Mouse (Mus musculus): ENCODE measurements at regions not wholly inside any gene's neighbourhood (a gene's known extent, or its start where the extent isn't known, plus 50 kb on each side); places are given as distances from the start of the nearest gene placed in this dataset.

DNA sequence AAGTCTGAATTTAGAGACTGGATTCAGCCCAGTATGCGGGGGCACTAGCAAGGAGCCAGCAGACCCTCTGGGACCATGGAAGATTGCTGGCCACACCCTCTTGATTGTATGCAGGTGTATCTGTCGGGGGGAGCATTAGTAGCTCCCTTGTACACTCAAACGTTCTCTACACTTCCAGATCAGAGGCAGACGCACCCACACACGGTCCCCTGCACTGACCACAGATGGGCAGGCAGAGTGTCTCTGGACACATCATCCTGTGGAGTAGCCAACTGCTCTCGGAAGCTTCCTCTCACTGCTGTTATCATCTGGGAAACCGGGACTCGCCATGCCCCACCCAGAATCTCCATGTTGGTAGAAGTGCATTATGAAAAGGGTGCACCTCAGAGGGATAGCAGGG is 176.7 kb downstream of the Mycn start:
- no peak for DNase-seq

DNA sequence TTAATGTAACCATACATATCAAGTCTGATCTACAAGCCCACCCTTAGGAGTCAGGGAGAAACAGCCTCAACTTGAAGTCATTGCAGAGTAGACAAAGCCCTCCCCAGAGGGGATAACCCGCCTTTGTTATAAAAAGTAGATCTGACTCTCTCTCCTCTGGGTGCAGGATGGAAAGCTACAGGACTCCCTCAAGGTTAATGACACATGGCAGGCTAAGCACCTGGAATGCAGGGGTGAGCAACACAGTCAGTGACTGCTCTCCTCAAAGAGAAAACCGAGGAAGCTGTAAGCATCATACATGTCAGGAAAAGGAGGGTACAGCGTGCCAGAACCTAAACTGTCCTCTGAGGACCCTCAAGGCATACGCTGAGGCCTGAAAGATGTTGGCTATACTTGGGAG is 177.1 kb downstream of the Mycn start:
- DNase-seq: no peak

DNA sequence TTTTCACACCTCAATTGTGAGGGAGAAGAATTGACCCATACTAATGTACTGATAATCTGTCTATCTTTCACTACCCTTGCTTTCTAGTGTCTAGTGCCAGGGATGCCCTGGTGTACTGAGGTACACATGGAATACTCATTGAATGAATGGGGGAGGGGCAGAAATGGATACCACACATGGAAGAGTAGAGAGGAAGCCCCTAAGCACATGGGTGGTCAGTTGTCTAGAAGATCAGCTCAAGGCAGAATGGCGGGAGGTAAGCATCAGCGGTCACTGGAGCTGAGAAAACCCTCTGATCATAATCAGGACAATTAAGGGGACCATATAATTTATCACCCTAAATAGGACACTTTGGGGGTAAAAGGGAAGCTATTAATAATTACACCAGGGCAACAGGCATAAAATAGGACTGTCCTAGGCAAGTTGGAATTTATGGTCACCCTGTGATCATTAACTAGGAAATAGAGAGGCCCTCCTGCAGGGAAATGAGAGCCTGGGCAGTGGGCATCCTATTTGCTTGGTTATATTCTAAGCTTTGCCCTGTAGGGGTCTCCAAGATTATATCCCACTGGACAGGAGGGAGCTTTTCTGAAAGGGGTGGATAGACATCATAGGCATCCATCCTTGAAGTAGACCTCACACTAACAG is 185.3 kb downstream of the Mycn start:
- DNase-seq: no peak

DNA sequence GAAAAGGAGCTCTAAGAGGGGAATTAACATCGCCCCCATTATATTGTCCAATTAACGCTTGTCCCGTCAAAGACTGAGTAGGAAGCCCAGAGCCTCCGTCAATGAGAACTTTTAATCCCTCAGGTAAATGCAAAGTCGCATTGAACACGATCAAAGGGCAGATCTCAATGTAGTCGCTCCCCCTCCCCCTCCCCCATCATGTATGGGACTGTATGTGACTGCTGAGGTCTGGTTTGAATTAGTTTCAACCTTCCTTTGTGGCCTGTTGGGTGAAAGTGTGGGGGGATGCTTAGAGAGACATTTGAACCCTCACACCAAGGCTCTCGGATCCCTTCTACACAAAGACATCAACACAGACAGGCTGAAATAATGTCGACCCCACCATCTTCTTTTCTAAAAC is 187.9 kb downstream of the Mycn start:
- no peak for DNase-seq

DNA sequence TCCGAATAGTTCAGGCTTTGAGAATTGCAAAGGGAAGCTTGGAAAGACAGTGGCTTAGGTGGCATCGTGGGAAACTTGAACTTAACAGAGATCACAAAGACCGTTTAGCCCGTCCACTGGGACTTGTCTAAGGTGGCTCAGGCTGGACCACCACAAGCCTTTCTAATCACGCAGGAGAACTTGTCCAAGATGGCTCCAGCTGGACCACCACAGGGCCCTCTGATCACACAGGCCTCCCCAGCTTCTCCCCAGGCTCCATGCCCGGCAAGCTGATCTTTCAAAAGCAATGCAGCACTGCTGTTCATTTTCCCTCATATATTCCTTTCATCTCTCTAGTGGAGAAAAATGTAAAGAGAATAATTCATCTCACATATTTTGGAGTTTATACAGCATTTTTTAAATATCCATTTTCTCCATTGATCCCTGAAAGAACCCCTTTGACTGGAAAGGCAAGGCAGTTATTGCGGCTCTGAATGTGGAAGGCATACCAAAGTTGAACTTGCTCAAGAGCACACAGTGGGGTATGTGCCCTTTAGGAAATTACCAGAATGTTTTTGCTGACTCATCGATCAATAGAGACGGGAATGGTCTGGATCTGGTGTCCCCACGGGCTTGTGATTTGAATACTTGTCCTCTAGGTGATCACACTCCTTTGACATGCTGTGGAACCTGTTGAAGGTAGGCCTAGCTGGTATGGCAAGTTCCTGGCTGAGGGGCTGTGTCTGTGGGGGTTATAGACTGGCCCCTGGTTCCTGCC is 189.9 kb downstream of the Mycn start:
- no peak for DNase-seq

DNA sequence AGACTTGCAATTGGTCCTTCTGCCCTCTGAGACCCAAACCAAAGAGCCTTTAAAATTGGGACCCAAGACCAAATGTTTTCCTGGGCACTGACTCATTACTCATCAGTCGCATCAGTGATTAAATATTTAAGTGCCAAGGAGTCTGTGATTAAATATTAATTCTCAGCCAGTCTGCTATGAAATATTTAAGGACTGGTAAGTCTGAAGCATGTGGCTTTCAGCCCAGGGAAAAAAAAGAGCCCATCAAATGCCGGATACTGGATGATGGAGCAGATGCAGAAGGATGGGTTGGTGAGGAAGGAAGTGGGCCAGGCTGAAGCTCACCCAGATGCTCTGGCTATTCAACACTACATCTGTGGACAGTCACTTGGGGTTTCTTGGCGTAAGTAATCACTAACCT is 192.0 kb downstream of the Mycn start:
- DNase-seq: no peak

DNA sequence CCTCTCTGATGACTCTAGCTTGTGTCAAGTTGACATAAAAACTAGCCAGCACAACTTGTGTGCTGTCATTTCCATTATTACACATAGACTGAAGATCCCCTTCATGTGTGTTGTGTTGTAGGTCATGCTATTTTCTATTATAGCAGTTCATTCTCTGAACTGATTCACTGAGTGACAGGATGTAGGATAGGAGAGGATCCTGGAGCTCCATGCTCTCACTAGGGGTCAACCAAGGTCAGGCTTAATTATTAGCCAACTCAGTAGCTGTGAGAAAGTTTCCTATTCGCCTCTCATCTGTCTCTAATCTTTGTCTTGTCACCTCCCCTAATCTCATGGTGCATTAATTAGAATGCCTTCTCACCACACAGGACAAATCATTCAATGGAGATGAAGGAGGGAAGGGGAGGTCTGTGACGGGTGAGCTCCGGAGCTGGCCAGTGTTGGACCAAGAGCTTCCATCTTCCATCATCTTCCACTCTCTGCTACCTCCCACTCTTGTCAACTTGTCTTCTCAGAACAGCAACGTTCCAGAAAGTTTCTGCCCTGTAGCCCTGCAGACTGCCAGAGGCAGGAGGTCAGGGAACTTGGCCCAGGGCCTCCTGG is 194.8 kb downstream of the Mycn start:
- DNase-seq: no peak

DNA sequence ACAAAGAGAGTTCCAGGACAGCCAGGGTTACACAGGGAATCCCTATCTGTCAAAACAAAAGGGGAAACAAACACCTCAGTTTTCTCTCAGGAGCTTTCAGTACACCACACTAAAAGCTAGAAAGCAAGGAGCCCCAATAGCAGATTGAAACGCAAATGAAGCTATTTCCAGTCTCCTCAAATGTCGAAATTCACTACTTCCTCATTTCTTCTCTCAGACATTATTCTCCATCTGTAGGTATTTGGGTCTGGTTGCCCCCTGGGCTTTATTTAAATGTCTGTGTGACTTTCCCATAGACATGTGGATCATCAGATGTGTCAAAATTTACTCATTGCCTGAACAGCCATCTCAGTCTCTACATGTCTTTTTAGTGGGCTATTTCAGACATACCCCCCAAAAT is 197.2 kb downstream of the Mycn start:
- no peak for DNase-seq

DNA sequence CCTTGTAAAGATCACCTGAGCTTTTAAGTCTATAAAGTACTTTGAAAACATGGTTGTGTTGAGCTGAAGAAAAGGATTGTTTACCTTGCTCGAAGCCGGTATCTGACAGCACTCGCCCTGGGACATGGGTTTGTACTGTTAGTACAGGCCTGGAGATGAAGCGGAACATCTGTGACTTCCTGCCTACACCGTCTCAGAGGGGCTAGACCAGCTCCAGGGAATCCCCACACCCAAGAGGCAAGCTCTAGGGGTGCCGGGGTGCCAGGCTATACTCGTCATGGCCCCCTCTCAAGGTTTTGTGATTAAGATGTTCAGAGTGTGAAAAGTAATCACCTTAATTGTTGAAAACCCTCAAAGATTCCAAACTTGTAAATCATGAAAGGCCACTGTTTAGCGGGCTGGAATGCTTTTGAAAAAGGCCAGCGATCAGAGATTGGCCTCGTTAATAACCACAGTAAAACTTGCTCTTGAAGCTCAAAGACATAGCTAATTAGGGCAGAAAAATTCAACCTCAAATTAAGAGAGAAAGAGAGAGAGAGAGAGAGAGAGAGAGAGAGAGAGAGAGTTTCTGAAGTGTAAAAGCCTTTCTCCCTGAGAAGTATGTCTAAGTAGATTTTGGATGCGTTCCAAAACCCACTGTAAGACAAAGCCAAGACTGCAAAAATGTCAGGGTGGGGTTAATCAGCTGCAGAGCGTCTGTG is 202.9 kb downstream of the Mycn start:
- DNase-seq: peak in 1 of 2 experiments; percentile 58

DNA sequence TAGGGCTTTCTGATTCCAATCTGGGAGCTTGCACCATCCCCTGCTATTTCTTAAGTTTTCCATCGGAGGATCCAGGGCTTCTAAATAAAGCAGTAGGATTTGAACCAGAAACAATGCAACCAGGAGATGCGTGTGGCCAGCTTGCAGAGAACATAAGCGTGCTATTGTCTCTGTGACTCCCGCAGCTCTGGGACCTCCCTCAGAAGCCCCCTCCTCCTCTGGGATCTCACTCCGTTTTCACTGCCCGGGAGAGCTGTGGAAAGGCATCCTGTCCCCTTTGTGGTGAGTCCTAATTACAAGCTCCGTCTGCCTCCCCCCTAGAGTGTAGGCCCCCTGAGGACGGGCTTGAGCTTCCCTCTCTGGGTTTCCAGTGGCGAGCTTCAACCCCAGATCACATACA is 215.9 kb downstream of the Mycn start:
- DNase-seq: peak in 1 of 2 experiments; percentile 19

DNA sequence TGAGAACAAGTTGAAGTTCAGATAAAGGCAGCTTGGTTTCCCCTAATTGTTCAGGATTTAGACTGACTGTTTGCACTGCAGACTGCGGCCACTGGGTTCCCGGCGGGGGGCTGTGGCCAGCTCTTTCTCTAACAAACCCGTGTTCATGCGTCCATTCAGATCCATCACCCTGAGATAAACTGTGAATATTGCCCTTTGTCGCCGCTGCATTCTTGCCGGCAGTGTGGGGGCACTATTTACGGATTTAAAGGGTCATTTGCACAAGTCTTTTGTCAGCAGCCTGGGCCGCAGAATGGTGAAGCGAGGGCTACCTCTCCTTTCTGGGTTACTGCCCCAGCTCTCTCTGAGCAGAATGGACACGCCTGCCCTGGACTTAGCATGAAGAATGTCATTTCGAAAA is 216.6 kb downstream of the Mycn start:
- DNase-seq: peak; percentile 61 to 68

DNA sequence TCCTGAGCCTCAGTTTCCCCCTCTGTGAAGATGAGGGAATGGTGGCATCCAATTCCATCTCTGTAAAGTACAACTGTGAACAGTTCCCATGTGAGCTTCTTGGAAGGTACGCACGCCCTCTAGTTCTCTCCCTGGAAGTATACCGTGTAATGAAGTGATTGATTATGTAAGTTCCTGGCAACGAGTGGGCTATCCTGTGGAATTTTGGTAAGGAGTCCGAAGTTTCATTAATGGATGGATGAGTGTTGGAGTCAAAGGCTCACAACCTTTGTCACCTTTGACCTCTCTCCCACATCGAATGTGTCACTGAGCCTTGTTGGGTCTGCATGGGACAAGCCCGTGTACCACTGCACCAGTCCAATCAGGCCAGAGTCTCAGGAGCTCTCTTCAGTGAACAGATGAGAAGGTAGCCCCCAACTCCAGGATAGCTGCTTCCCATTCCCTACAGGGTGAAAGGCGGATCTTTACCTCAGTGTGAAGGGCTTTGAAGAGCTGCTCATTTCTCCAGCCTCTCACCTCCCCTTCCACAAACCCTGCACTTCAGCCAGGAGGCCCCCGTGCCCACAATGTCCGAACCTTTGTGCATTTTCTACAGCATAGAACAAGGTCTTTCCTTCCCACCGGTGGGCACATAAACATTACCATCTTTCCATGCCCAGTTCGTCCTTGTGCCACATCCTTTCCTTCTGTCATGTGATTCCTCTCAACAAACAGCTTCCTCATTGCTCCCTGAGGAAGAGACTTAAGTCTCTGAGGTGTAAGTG is 217.8 kb downstream of the Mycn start:
- no peak for DNase-seq

DNA sequence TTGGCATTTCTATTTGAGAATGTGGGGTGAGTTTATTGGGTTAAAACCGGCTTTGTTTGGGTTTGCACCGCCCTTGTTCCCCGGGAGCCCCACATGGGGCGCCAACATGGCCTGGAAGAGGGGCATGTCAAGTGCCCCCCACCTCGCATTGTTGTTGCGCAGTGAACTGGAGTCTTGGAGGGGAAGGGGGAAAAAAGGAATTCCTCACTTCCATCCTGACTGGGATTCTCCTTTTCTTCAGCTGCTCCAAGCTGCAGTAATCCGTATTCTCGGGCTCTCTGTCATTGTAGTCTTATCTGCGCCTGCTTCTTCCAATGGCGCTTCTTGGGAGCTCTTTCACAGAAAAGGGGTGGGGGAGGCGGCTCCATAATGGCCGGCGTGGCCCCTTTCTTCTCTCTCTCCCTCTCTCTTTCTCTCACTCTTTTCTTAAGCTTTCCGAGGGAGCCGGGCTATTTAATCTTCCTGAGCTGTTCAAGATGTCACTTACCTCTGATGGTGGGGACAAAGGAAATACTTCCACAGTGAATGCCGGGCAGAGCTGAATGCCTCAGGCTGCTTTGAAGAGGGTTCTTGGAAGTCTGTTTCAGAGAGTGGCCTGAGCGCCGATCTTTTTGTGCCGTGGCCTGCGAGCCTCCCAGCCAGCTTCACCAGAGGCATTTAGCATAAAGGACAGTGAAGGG is 218.6 kb downstream of the Mycn start:
- DNase-seq: no peak

DNA sequence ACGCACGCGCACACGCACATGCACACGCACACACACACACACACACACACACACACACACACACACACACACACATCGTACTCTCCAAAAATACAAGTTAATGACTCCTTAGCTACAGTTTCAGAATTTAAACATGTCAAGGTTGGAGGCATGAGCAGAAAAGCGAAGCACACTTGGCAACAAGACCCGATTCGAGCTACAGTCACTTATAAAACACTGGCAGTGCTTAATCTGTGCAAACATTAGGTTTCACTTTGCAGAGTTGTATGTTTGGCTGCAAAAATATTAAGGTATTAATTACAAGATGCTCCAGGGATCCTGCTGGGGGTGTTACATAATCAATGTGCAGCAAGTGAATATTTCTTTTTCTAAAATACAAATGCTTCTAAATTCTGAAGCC is 225.0 kb downstream of the Mycn start:
- DNase-seq: no peak

DNA sequence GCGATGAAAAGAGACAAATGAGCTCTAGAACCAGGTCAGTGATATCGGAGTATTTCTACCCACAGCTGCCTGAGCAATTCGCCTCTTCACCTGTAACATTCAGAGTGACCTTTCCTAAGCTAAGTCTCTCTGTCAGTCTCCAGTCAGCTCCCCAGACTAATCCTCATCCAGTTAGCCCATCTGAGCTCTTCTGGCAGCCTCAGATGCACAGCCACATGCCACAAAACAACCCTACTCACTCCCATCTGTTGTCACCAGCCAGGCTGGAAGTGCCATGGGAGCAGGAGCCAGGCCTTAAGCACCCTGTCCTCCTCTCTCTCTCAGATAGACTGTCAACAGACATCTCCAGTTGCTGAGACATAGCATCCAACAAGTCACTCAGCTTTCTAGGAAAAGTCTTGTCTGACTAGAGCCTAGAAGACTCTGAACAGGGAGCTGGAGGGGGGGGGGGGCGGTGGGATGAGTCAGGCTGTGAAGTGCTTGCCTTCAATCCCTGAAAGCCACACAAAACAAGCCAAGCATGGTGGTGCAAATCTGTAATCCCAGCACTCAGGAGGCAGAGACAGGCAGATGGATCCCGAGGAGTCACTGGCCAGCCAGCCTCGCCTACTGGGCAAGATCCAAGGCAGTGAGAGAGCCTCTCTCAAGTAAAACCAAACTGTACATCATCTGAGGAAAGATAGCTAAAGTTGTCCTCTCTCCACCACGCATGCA is 225.6 kb downstream of the Mycn start:
- peak; percentile 68 to 84 for DNase-seq

DNA sequence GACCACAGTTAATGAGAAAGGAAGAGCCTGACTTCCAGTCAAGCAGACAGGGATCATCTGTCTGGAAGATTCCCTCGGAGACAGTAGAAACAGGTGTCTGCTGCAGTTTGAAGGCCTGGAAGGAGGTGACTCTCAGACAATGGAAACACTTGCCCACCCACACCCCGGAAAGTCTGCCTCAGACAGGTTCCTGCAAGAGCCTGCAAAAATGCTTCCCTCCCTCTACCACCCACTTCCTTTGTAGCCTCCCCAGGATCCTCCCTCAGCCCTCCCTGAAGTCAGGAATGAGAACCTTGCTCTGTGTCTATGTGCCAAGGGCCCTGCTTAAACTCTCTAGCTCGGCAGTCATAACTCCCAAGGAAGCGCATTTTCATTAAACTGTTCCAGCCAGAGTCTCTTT is 226.2 kb downstream of the Mycn start:
- DNase-seq: no peak

DNA sequence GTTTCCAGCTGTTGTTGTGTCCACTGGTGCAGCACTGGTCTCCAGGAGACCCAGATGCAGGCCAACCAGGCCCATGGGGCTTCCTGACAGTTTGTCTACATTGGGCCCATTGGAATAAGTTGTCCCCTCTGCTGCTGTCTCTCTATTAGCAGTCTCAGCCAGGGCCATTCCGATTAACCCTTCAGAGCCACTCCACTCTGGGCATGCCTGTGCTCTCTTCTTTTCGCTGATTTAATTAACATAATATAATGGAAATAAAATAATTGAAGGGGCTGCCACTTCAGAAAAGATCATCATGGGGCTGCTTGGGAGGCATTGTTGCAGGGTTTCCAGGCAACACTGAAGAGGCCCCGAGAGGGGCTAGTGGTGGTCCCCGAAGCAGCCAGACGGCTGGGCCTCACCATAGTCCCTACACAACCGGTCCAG is 231.5 kb downstream of the Mycn start:
- no peak for DNase-seq

DNA sequence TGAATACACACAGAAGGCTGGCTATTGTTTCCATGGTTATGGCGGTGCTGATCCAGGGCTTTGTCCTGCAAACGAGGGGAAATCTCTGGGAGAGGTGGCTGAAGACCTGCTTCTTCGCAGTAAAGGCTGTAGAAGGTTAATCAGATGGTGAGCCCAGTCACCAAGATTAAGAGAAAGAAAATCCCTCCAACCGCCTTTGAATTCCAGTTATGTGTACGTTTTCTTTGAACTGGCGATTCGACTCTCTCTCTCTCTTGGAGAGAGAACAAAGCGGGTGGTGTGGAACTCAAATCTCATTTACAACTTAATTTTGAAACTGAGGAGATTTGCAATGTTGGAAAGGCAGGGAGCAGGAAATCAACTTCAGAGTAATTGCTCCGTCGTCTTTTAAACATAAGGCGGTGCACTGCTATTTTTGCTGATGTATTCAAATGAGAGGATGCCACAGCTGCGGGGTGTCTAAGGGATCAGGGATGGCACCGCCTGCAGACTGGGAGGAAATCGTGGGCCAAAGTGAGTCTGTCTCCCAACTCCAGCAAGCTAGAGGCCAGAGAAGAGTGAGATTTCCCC is 232.7 kb downstream of the Mycn start:
- DNase-seq: no peak

DNA sequence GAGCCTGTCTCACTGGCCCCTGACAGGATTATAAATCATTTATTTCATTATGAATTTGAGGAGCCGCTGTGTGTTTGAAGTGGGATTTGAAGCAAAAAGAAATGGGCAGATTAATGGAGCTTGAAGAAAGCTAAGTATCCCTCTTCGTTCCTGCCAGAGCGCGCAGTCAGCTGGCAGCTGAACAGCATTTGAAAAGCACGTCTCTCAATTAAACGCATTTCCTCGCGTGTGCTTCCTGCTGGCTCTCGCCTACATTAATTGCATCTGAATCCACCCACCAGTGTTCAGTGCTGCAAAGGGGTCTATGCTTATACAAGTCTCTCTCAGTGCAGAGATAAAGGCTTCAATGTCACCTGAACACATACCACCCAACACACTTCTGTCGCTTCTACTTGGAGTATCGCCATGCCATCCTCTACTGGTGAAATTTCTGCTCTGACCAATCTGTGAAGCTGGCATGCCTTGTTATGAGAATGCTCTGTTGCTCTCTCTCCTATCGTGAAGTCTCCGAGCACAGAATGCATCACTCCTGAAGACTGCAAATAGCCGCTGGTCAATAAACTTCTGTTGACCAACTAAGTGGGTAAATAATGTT is 235.3 kb downstream of the Mycn start:
- peak; percentile 58 to 63 for DNase-seq

DNA sequence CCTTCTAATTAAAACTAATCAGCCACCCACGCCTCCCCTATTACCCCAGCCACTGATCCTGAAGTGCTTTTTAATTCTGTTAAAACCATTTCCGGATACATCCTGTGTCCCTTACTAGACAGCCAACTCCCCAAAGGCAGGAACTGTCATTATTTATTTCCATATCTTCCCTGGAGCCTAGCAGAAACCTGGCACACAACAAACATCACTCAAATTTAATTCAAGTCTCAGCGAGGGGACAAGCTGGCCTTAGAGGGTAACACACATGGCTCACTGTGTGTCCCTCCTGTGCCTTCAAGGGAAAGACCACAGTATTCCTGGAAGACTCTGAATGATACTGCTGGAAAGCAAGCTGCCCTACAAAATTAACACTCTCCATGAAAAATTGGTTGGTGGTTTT is 240.0 kb downstream of the Mycn start:
- peak; percentile 57 to 67 for DNase-seq

Data from cerebellum, postnatal 10 days (tissue).